Mouse (Mus musculus): Measurements from ENCODE around the gene Pdgfa. TPM values are rescaled to one million over a fixed set of nuclear protein-coding genes. Genes with fewer than 3 reads are reported as not detected.

The Pdgfa gene
- polyA plus RNA-seq (2015; fragmentation: Nextera tagmentation; extraction: Ambion mirVana): 26.4 and 31.2 TPM in 2 replicates

DNA sequence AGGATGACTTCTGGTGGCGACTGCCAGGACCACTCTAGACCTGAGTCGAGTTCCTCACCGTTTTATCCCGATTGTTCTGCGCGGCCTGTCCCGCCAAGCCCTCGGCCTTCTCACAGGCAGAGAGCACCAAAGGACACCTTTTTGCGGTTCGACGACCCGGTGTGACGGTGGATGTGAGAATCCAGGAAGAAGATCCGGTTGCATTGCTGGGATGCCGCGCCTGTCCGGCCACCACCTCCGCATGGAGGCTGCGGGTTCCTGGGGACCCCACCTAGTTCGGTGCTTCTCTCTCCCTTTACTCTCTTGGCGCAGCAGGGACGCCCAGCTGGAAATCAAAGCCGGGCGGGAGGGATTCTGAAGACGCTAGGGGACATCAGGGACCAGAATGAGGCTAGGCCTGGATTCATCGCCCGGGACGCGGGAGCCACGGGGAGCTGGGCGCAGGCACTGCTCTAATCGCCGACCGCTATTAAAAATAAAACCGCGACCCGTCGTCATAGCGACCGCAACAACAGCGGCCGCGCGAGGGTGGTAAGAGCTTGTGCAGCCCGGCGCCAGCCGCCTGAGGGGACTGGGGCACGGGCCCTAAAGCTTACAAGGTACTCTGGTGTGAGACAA is at the start of gene Pdgfa:
Pdgfa (minus strand) TSS at position 200 of the 618 bp plus-strand sequence.
- no peak for DNase-seq (ENCODE audit: low spot score)

DNA sequence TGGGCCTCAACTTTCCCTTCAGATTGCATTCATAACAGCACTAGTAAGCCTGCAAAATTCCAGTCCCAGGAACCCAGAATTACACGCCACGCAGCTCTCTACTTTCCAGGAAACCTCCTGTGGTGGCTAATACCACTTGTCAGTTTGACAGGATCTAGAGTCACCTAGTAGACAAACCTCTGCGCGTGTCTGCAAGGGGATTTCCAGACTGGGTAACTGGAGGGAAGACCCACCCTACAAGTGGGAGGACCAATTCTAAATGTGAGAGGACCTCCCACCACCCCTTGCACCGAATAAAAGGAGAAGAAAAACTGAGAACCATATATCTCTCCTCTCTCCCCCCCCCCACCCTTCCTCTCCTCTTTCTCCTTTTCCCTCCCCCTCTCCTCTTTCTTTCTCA is 49.5 kb upstream of the Pdgfa start:
- no peak for DNase-seq (ENCODE audit: low spot score)

DNA sequence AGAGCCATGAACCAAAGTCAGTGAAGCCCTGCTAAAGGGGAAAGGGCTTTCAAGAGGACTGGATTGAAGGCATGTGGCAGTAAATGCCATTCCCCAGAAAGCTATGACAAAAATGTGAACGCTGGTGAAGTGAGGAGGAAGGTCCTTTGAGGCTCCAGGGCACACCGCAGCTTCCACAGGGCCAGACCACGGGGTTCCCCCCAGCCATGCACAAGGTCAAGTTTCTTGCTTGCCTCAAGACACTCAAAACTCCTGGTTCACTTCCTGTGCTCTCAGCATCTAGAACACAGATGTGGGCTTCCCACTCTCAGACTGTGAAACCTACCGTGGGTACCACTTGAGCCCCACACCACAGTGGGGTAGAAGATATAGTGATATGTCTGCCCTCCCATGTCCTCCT is 46.4 kb upstream of the Pdgfa start:
- no peak for DNase-seq (ENCODE audit: low spot score)

GRCm38 (mm10) chr5:139042299-139042698 is 45.1 kb upstream of the Pdgfa start:
- no peak for DNase-seq (ENCODE audit: low spot score)

DNA sequence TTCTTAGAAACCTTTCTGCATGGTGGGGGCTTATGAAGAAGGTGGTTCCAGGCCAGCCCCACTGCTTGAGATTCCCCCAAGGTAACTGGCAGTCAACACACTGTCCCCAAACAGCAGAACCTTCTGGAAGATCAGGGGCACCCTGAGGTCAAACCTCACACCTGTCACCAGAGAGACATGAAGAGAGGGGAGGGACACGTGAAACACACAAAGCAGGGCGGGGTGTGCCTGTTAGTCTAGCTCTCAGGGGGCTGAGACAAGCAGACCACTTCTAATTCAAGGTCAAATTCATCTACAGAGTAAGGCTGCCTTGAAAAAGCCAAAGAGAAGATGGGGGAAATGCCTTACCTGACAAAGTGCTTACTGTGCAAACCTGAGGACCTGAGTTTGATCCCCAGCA is 38.0 kb upstream of the Pdgfa start:
- no peak for DNase-seq (ENCODE audit: low spot score)

- DNase-seq (ENCODE audit: low spot score): peak; percentile 2
Measured at GRCm38 (mm10) chr5:139034746-139035145, 37.6 kb upstream of the Pdgfa start.

- no peak for DNase-seq (ENCODE audit: low spot score)
Measured at GRCm38 (mm10) chr5:139033406-139034317, 36.5 kb upstream of the Pdgfa start.

DNA sequence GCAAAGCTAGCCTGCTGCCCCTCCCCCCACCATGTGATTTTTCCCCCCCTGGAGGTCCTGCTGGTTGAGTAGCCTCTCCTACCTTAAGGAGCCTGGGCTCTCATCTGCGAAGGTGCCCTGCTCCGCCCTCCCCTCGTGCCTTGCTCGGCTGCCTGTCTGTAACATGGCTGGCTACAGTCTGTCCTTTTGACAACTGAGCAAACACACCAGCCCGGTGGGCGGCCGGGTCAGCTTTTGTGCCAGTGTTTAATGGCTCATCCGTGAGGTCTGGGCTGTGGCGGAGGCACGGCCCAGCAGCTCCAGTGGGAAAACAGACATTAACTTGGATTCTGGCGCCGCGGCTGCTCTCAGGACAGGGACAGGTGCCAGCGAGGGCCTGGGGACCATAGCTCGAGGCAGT is 30.4 kb upstream of the Pdgfa start:
- DNase-seq (ENCODE audit: low spot score): no peak

DNA sequence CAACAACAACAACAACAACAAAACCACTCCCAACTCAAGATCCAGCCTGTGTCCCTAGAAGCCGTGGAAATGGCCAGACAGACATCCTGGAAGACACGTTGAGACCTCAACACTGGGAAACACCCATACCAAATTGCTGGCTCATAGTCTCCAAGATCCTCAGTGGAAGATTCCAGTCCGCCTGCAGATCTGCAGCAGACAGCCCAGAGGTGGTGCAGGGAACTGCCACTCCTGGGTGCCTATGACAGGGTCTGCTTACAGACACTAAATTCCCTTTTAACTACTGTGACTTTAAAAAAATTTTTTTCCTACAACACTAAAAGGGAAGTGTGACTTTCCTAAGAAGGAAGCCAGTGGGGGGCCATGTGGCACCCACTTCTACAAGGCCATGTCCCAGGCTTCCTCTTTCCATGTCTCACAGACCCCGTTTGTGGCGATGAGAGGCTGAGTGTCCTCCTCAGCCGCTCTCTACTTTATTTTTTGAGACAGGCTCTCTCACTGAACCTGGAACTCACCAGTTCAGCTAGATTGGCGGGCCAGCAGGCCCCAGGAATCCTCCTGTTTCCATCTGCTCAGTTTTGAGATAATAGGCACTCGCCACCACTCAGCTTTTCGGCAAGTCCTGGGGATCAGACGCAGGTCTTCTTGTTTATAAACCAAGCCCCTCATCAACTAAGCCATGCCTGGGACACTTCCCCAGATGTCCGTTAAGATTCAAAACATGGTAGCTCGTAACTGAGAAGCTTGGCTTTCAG is 27.4 kb upstream of the Pdgfa start:
- no peak for DNase-seq (ENCODE audit: low spot score)

- no peak for DNase-seq (ENCODE audit: low spot score)
Measured at GRCm38 (mm10) chr5:139020595-139020994, 23.4 kb upstream of the Pdgfa start.

- no peak for DNase-seq (ENCODE audit: low spot score)
Measured at GRCm38 (mm10) chr5:139017371-139018124, 20.4 kb upstream of the Pdgfa start.

- no peak for DNase-seq (ENCODE audit: low spot score)
Measured at GRCm38 (mm10) chr5:139015097-139015496, 17.9 kb upstream of the Pdgfa start.

- DNase-seq (ENCODE audit: low spot score): no peak
Measured at GRCm38 (mm10) chr5:139010649-139011048, 13.5 kb upstream of the Pdgfa start.

DNA sequence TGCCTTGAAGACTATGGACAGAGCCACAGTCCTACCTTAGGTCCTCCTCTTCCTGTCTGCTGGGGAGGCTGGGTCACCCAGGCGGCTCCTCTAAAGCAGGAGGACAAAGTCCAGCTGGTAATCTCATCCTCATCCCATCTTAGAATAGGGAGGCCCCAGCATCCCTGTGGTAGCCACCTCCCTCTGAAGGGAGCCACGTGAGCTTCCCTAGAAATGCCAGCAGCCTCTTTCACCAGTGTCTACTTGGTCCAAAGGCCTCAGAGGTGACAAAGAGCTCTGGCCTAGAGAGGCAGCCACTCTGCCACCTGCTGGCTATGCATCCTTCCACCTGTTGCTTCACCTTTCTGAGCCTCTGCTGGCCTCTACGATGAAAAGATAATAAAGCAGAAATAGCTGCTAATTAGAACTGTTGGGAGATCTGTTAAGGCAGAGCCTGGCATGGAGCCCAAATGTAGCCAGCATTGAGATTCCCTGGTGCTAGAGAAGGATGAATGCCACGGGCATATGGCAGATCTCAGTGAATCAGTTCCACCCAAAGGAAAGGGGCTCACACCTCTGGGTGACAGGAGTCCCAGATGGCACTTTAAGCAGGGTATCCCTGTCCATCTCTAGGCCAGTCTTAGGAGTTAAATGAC is 10.1 kb upstream of the Pdgfa start:
- DNase-seq (ENCODE audit: low spot score): no peak

DNA sequence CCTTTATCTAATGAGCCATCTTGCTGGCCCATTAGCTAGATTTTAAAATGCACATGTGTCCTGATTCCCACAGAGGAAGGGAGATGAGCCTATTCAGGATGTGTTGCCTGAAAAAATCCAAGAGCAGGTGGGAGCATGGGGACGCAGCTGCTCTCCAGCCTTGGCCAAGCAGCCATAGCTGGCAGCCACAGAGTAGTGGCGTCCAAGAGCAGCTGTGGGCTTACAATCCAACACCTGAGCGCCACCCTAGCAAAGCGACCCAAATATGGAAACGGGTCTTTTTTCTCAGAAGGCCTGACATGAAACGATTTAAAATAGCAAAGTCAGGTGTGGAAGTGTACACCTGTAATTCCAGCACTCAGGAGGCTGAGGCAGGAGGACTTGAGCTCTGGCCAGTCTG is 7.4 kb upstream of the Pdgfa start:
- no peak for DNase-seq (ENCODE audit: low spot score)

DNA sequence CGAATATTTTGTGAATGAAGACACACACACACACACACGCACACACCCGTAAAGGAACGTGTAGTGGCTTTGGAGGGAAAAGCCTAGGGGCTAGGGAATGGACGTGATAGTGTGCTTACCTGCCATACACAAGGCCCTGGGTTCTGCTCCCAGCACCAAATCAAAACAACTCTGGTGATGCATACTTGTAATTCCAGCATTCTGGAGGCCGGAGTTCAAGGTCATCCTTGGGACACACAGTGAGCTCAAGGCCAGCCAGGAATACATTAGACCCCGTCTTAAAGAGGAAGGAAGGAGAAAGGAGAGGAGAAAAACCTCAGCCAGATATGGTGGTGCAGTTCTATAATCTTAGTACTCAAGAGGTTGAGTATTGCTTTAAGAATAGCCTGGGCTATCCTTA is 2.5 kb upstream of the Pdgfa start:
- DNase-seq (ENCODE audit: low spot score): no peak

- DNase-seq (ENCODE audit: low spot score): no peak
Measured at GRCm38 (mm10) chr5:138997936-138998580, 888 bp upstream of the Pdgfa start.

- no peak for DNase-seq (ENCODE audit: low spot score)
Measured at GRCm38 (mm10) chr5:138996322-138997073, 672 bp downstream of the Pdgfa start.

DNA sequence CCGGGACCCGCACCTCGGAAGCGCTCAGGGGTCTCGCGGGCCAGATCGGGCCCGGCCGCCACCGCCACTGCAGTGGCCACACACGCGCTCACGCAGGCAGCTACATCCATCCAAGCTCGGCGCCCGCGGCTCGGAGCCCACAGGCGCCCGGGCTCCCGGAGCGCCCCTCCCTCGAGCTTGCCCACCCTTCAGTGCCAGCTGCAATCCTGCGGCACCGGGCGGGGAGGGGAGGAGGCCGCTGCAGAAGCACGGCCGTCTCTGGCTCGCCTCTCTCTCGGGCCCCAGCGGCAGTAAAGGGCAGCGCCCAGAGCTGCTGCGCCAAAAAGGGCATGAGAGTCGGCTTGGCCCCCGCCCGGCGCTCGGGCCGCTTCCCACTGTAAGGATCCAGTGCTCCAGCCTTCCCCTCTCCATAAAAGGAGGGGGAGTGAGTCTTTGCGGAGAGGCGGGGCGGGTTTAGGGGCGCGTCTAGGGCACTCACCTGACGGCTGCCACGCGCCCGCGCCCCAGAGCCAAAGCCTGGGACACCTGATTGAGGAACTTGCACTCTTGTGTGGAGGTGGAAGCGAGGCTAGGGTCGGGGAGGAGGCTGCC is 1.4 kb downstream of the Pdgfa start:
- DNase-seq (ENCODE audit: low spot score): peak; percentile 15
